ENCODE assay signal across 12 mouse cellular contexts in genomic region chr7:79512496-79512895, GRCm38 (mm10). TPM values are rescaled to one million over a fixed set of nuclear protein-coding genes. Genes with fewer than 3 reads are reported as not detected.
A peak's percentile ranks its signal among the peaks of the same experiment; 100 is the strongest.
DNase-seq lines count a peak whose midpoint lies in the region; ATAC-seq and TF ChIP-seq lines count a peak whose summit lies in the region.
"Had no signal": no experiment of that assay in that cellular context is flagged by ENCODE, and none has a peak within 500 bp of the region (broad histone marks: within the 10 kb centered on the region; RNA-seq: fewer than 3 reads in every experiment).

No protein-coding gene starts in this region.

- H3K4me2 ChIP-seq in hindbrain, embryonic 11.5 days (replicated peaks; ENCODE audit: low read depth, low read length), result peak overlapping the region; percentile 13; the same call in 1 of the 2 replicates
- H3K4me2 ChIP-seq in midbrain, embryonic 14.5 days (ENCODE audit: low read length), result peak overlapping the region; percentile 73
- no peak overlapping the region for H3K4me2 ChIP-seq in heart, embryonic 11.5 days
- no peak overlapping the region for H3K4me2 ChIP-seq in stomach, postnatal 0 days (replicated peaks; ENCODE audit: low read depth)
- H3K4me2 ChIP-seq: embryonic facial prominence, embryonic 13.5 days; liver, embryonic 13.5 days had no signal

- no peak for TF ChIP-seq CTCF in cerebellum, adult 2 months (IDR thresholded peaks at IDR 0.05; ENCODE audit: borderline replicate concordance, insufficient read depth, low read depth, low read length)
- no peak for TF ChIP-seq CTCF in cortical plate, adult 2 months (IDR thresholded peaks at IDR 0.05; ENCODE audit: extremely low read depth, insufficient read depth, low read length)
- no peak for TF ChIP-seq CTCF in stomach, postnatal 0 days (IDR thresholded peaks at IDR 0.05; ENCODE audit: low read depth)

- H3K36me3 ChIP-seq in hindbrain, embryonic 11.5 days (ENCODE audit: control insufficient read depth, insufficient read depth, low read length), result 0 out of 2 replicates have a peak, but pooled peaks cover 9% of the 10 kb centered on the region
- H3K36me3 ChIP-seq in midbrain, embryonic 14.5 days (ENCODE audit: control insufficient read depth, insufficient read depth, low read length), result peaks cover 27% of the 10 kb centered on the region
- no peaks in the 10 kb centered on the region for H3K36me3 ChIP-seq in heart, embryonic 11.5 days (ENCODE audit: control insufficient read depth, insufficient read depth, low read length)
- no peaks in the 10 kb centered on the region for H3K36me3 ChIP-seq in stomach, postnatal 0 days (ENCODE audit: control insufficient read depth, insufficient read depth, low read length)
- H3K36me3 ChIP-seq: embryonic facial prominence, embryonic 13.5 days; liver, embryonic 13.5 days had no signal

- H3K4me1 ChIP-seq in cerebellum, adult 2 months (ENCODE audit: control insufficient read depth, insufficient read depth, low read length), result peaks cover 34% of the 10 kb centered on the region
- peaks cover 19% of the 10 kb centered on the region for H3K4me1 ChIP-seq in cortical plate, adult 2 months (ENCODE audit: control insufficient read depth, insufficient read depth, low read length)
- peaks cover 40% of the 10 kb centered on the region for H3K4me1 ChIP-seq in hindbrain, embryonic 11.5 days (replicated peaks; ENCODE audit: control insufficient read depth, insufficient read depth, low read length)
- peaks cover 77% of the 10 kb centered on the region for H3K4me1 ChIP-seq in midbrain, embryonic 14.5 days (ENCODE audit: control insufficient read depth, insufficient read depth, low read length)
- peaks cover 9% of the 10 kb centered on the region for H3K4me1 ChIP-seq in heart, embryonic 11.5 days (ENCODE audit: control insufficient read depth, insufficient read depth, low read length)
- peaks cover 3% of the 10 kb centered on the region; the same call in 1 of the 2 replicates for H3K4me1 ChIP-seq in stomach, postnatal 0 days (replicated peaks; ENCODE audit: control insufficient read depth, insufficient read depth)
- H3K4me1 ChIP-seq: liver, embryonic 13.5 days had no signal

- no peak overlapping the region; the same call in 1 of the 2 replicates for H3K9ac ChIP-seq in hindbrain, embryonic 11.5 days (ENCODE audit: low read depth, low read length)
- peak overlapping the region; percentile 32; the same call in 1 of the 2 replicates for H3K9ac ChIP-seq in midbrain, embryonic 14.5 days (replicated peaks; ENCODE audit: low read length)
- no peak overlapping the region for H3K9ac ChIP-seq in heart, embryonic 11.5 days (ENCODE audit: low read depth, low read length)
- H3K9ac ChIP-seq in stomach, postnatal 0 days (ENCODE audit: low read length), result no peak overlapping the region
- H3K9ac ChIP-seq: embryonic facial prominence, embryonic 13.5 days; liver, embryonic 13.5 days had no signal

- ATAC-seq in hindbrain, embryonic 11.5 days (ENCODE audit: low FRiP score), result no peak
- ATAC-seq in midbrain, embryonic 14.5 days (ENCODE audit: low FRiP score, low TSS enrichment), result no peak
- no peak for ATAC-seq in heart, embryonic 11.5 days (replicated peaks; ENCODE audit: insufficient number of reproducible peaks, low FRiP score, low TSS enrichment)
- no peak for ATAC-seq in stomach, postnatal 0 days (ENCODE audit: low FRiP score, low TSS enrichment)

- peak; percentile 53 to 65 for DNase-seq in cerebellum, adult 2 months
- no peak for DNase-seq in cerebellum, postnatal 36 days
- DNase-seq in hindbrain, embryonic 11.5 days (ENCODE audit: low spot score), result peak; percentile 47
- DNase-seq in midbrain, embryonic 14.5 days, result peak; percentile 36
- DNase-seq in kidney, postnatal 4 days, result no peak
- no peak for DNase-seq in stomach, postnatal 0 days (ENCODE audit: low spot score)
- DNase-seq: adrenal gland, adult 8-10 months; kidney, adult 18-20 months; liver, embryonic 13.5 days had no signal

- WGBS in cerebellum, adult 2 months, result 13% methylated on average over 4 of the region's 4 CpGs
- WGBS in hindbrain, embryonic 11.5 days, result 11% methylated on average over 4 of the region's 4 CpGs
- 17% methylated on average over 4 of the region's 4 CpGs for WGBS in midbrain, embryonic 14.5 days
- 6% methylated on average over 4 of the region's 4 CpGs for WGBS in heart, embryonic 11.5 days (ENCODE audit: insufficient replicate concordance)
- 14% methylated on average over 4 of the region's 4 CpGs for WGBS in stomach, postnatal 0 days

- H3K27me3 ChIP-seq in cerebellum, adult 2 months (ENCODE audit: control insufficient read depth, insufficient read depth, low read length), result no peaks in the 10 kb centered on the region
- peaks cover 42% of the 10 kb centered on the region for H3K27me3 ChIP-seq in hindbrain, embryonic 11.5 days (ENCODE audit: control insufficient read depth, insufficient read depth, low read length)
- peaks cover 13% of the 10 kb centered on the region; the same call in 1 of the 2 replicates for H3K27me3 ChIP-seq in midbrain, embryonic 14.5 days (ENCODE audit: control insufficient read depth, insufficient read depth, low read length)
- H3K27me3 ChIP-seq in heart, embryonic 11.5 days (ENCODE audit: control insufficient read depth, insufficient read depth, low read length), result peaks cover 97% of the 10 kb centered on the region
- H3K27me3 ChIP-seq in stomach, postnatal 0 days (ENCODE audit: control insufficient read depth, insufficient read depth, low read length), result peaks cover 42% of the 10 kb centered on the region

- no peaks in the 10 kb centered on the region for H3K9me3 ChIP-seq in hindbrain, embryonic 11.5 days (ENCODE audit: control insufficient read depth, low read length)
- H3K9me3 ChIP-seq in midbrain, embryonic 14.5 days (ENCODE audit: control insufficient read depth, low read length), result no peaks in the 10 kb centered on the region
- no peaks in the 10 kb centered on the region for H3K9me3 ChIP-seq in heart, embryonic 11.5 days (replicated peaks; ENCODE audit: control insufficient read depth, low read length)
- H3K9me3 ChIP-seq in stomach, postnatal 0 days (ENCODE audit: control insufficient read depth, low read length), result no peaks in the 10 kb centered on the region
- H3K9me3 ChIP-seq: embryonic facial prominence, embryonic 13.5 days; liver, embryonic 13.5 days had no signal

- TF ChIP-seq EP300 in stomach, postnatal 0 days (optimal IDR thresholded peaks at IDR 0.05), result no peak

- no peak overlapping the region for H3K4me3 ChIP-seq in cerebellum, adult 2 months (replicated peaks; ENCODE audit: insufficient read depth, low read depth, low read length)
- no peak overlapping the region for H3K4me3 ChIP-seq in cortical plate, adult 2 months (ENCODE audit: insufficient read depth, low read length)
- no peak overlapping the region for H3K4me3 ChIP-seq in hindbrain, embryonic 11.5 days (ENCODE audit: low read depth, low read length)
- H3K4me3 ChIP-seq in midbrain, embryonic 14.5 days (replicated peaks; ENCODE audit: low read depth, low read length), result no peak overlapping the region
- H3K4me3 ChIP-seq in heart, embryonic 11.5 days (ENCODE audit: low read depth, low read length), result no peak overlapping the region
- H3K4me3 ChIP-seq in stomach, postnatal 0 days (ENCODE audit: low read depth, low read length), result no peak overlapping the region
- H3K4me3 ChIP-seq: embryonic facial prominence, embryonic 13.5 days; liver, embryonic 13.5 days had no signal

- TF ChIP-seq POLR2A in cerebellum, adult 2 months (IDR thresholded peaks at IDR 0.05; ENCODE audit: borderline replicate concordance, insufficient read depth, low read length), result no peak
- TF ChIP-seq POLR2A in cortical plate, adult 2 months (IDR thresholded peaks at IDR 0.05; ENCODE audit: extremely low read depth, insufficient read depth, low read length), result no peak

- H3K27ac ChIP-seq in cerebellum, adult 2 months (ENCODE audit: insufficient read depth, low read length), result peak overlapping the region; percentile 65
- H3K27ac ChIP-seq in cortical plate, adult 2 months (ENCODE audit: insufficient read depth, low read length), result 0 out of 2 replicates have a peak overlapping the region, but pooled peaks have one; percentile 33
- peak overlapping the region; percentile 93 for H3K27ac ChIP-seq in hindbrain, embryonic 11.5 days (ENCODE audit: low read depth, low read length)
- peak overlapping the region; percentile 94 for H3K27ac ChIP-seq in midbrain, embryonic 14.5 days (replicated peaks; ENCODE audit: low read depth, low read length)
- no peak overlapping the region for H3K27ac ChIP-seq in heart, embryonic 11.5 days (ENCODE audit: low read depth, low read length)
- H3K27ac ChIP-seq in stomach, postnatal 0 days (replicated peaks), result no peak overlapping the region
- H3K27ac ChIP-seq: embryonic facial prominence, embryonic 13.5 days; liver, embryonic 13.5 days had no signal

RNA-seq across cellular contexts. Expression of gene Polg, which starts 46.3 kb away (rescaled TPM):
- 69.9 and 72.8 TPM in 2 replicates for polyA plus RNA-seq in cerebellum, adult 2 months (2012; rRNA removed)
- 80.9 and 87.1 TPM in 2 replicates for polyA plus RNA-seq in cortical plate, adult 2 months (2012; rRNA removed)
- 22.5 and 26.3 TPM in 2 replicates for polyA plus RNA-seq in hindbrain, embryonic 11.5 days (2014; fragmentation: Nextera tagmentation; extraction: Ambion mirVana)
- 20.2 and 24.7 TPM in 2 replicates for polyA plus RNA-seq in midbrain, embryonic 14.5 days (2014; fragmentation: Nextera tagmentation; extraction: Ambion mirVana)
- 23.9 and 28.1 TPM in 2 replicates for polyA plus RNA-seq in heart, embryonic 11.5 days (2014; fragmentation: Nextera tagmentation; extraction: Ambion mirVana)
- polyA plus RNA-seq in stomach, postnatal 0 days (2015; fragmentation: Nextera tagmentation; extraction: Ambion mirVana), result 13.9 and 18.5 TPM in 2 replicates

Comparison
In these comparisons a context has a peak if more than half of its experiments do, and no peak if none do; other contexts are left out.
1. DNase-seq: peak in cerebellum, adult 2 months (2 of 2), hindbrain, embryonic 11.5 days (single experiment) and midbrain, embryonic 14.5 days (single experiment); none in cerebellum, postnatal 36 days (0 of 2), kidney, postnatal 4 days (0 of 2) and stomach, postnatal 0 days (single experiment).
2. H3K27ac ChIP-seq: peak in cerebellum, adult 2 months (single experiment), cortical plate, adult 2 months (single experiment), hindbrain, embryonic 11.5 days (single experiment) and midbrain, embryonic 14.5 days (single experiment); none in heart, embryonic 11.5 days (single experiment) and stomach, postnatal 0 days (single experiment).
3. H3K4me2 ChIP-seq: peak in hindbrain, embryonic 11.5 days (single experiment) and midbrain, embryonic 14.5 days (single experiment); none in heart, embryonic 11.5 days (single experiment) and stomach, postnatal 0 days (single experiment).